Comparison of ENCODE assay signal across 8 mouse cellular contexts in the genomic region with DNA sequence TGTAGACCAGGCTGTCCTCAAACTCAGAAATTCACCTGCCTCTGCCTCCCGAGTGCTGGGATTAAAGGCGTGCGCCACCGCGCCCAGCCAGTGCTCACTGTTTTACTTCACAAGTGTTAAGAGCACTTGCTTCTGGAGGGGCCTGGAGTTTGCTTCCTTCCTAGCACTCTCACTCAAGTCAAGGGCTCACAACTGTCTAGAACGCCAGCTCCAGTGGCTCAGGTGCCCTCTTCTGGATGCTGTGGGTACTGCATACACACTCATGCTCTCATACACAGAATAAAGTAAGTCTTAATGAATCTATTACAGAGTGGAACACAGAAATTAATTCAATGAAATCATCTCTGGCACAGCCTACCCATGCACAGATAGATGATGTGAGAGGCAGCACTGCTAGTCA. TPM values are rescaled to one million over a fixed set of nuclear protein-coding genes. Genes with fewer than 3 reads are reported as not detected.
DNase-seq lines count a peak whose midpoint lies in the region; ATAC-seq and TF ChIP-seq lines count a peak whose summit lies in the region.

No protein-coding gene starts in this region.

- peaks cover 3% of the 10 kb centered on the region; the same call in 1 of the 2 replicates for H3K4me1 ChIP-seq in heart, embryonic 12.5 days (replicated peaks)
- H3K4me1 ChIP-seq in embryonic facial prominence, embryonic 10.5 days: no peaks in the 10 kb centered on the region
- no peaks in the 10 kb centered on the region for H3K4me1 ChIP-seq in kidney, postnatal 0 days (replicated peaks; ENCODE audit: insufficient read depth, low read length)
- H3K4me1 ChIP-seq in liver, embryonic 11.5 days (replicated peaks; ENCODE audit: control insufficient read depth, insufficient read depth, low read length): no peaks in the 10 kb centered on the region
- H3K4me1 ChIP-seq in neural tube, embryonic 11.5 days (ENCODE audit: control insufficient read depth, insufficient read depth, low read length): no peaks in the 10 kb centered on the region
- no peaks in the 10 kb centered on the region for H3K4me1 ChIP-seq in stomach, postnatal 0 days (replicated peaks; ENCODE audit: control insufficient read depth, insufficient read depth)

- H3K9me3 ChIP-seq in heart, embryonic 12.5 days (replicated peaks): no peaks in the 10 kb centered on the region
- no peaks in the 10 kb centered on the region for H3K9me3 ChIP-seq in embryonic facial prominence, embryonic 10.5 days
- no peaks in the 10 kb centered on the region for H3K9me3 ChIP-seq in kidney, postnatal 0 days (replicated peaks; ENCODE audit: low read length)
- H3K9me3 ChIP-seq in liver, embryonic 11.5 days (ENCODE audit: control insufficient read depth, low read length): no peaks in the 10 kb centered on the region
- H3K9me3 ChIP-seq in neural tube, embryonic 11.5 days (ENCODE audit: control insufficient read depth, low read length): no peaks in the 10 kb centered on the region
- no peaks in the 10 kb centered on the region for H3K9me3 ChIP-seq in stomach, postnatal 0 days (ENCODE audit: control insufficient read depth, low read length)

- H3K36me3 ChIP-seq in heart, embryonic 12.5 days: peaks cover 18% of the 10 kb centered on the region
- peaks cover 18% of the 10 kb centered on the region for H3K36me3 ChIP-seq in embryonic facial prominence, embryonic 10.5 days (replicated peaks)
- H3K36me3 ChIP-seq in kidney, postnatal 0 days (ENCODE audit: insufficient read depth, low read length): no peaks in the 10 kb centered on the region; the same call in 1 of the 2 replicates
- H3K36me3 ChIP-seq in liver, embryonic 11.5 days (ENCODE audit: control insufficient read depth, insufficient read depth, low read length): 0 out of 2 replicates have a peak, but pooled peaks cover 2% of the 10 kb centered on the region
- no peaks in the 10 kb centered on the region for H3K36me3 ChIP-seq in neural tube, embryonic 11.5 days (ENCODE audit: control insufficient read depth, insufficient read depth, low read length)
- no peaks in the 10 kb centered on the region for H3K36me3 ChIP-seq in stomach, postnatal 0 days (ENCODE audit: control insufficient read depth, insufficient read depth, low read length)

- no peak overlapping the region for H3K9ac ChIP-seq in heart, embryonic 12.5 days
- H3K9ac ChIP-seq in kidney, postnatal 0 days (ENCODE audit: low read depth, low read length): no peak overlapping the region
- no peak overlapping the region for H3K9ac ChIP-seq in liver, embryonic 11.5 days (ENCODE audit: low read depth, low read length)
- H3K9ac ChIP-seq in neural tube, embryonic 11.5 days (ENCODE audit: low read length): no peak overlapping the region
- no peak overlapping the region for H3K9ac ChIP-seq in stomach, postnatal 0 days (ENCODE audit: low read length)

- H3K27me3 ChIP-seq in heart, embryonic 12.5 days (replicated peaks): no peaks in the 10 kb centered on the region
- H3K27me3 ChIP-seq in embryonic facial prominence, embryonic 10.5 days (replicated peaks; ENCODE audit: low read depth, poor library complexity, severe bottlenecking): no peaks in the 10 kb centered on the region
- no peaks in the 10 kb centered on the region for H3K27me3 ChIP-seq in kidney, postnatal 0 days (ENCODE audit: insufficient read depth, low read length)
- H3K27me3 ChIP-seq in liver, embryonic 11.5 days (replicated peaks; ENCODE audit: control insufficient read depth, insufficient read depth, low read length): no peaks in the 10 kb centered on the region
- no peaks in the 10 kb centered on the region for H3K27me3 ChIP-seq in neural tube, embryonic 11.5 days (ENCODE audit: control insufficient read depth, insufficient read depth, low read length)
- H3K27me3 ChIP-seq in stomach, postnatal 0 days (ENCODE audit: control insufficient read depth, insufficient read depth, low read length): no peaks in the 10 kb centered on the region

- peak; percentile 42 to 88 for DNase-seq in heart, adult 18-20 months
- peak; percentile 77 for DNase-seq in embryonic facial prominence, embryonic 10.5 days (ENCODE audit: low spot score)
- peak; percentile 63 for DNase-seq in heart, adult 8-10 months (ENCODE audit: low spot score)
- peak; percentile 80 for DNase-seq in kidney, postnatal 0 days (ENCODE audit: low spot score)
- peak; percentile 61 for DNase-seq in liver, embryonic 11.5 days (ENCODE audit: low spot score)
- DNase-seq in neural tube, embryonic 11.5 days (ENCODE audit: low spot score): peak; percentile 75
- DNase-seq in stomach, postnatal 0 days (ENCODE audit: low spot score): peak; percentile 77

- no peak for TF ChIP-seq EP300 in stomach, postnatal 0 days (optimal IDR thresholded peaks at IDR 0.05)

- no peak for ATAC-seq in heart, embryonic 12.5 days (ENCODE audit: insufficient number of reproducible peaks, low FRiP score)
- ATAC-seq in kidney, postnatal 0 days (replicated peaks; ENCODE audit: low FRiP score, low read depth): peak; percentile 66
- peak; percentile 77 for ATAC-seq in liver, embryonic 11.5 days (replicated peaks; ENCODE audit: low FRiP score)
- ATAC-seq in neural tube, embryonic 11.5 days (ENCODE audit: insufficient read depth, low FRiP score, low TSS enrichment): peak; percentile 72; the same call in 1 of the 2 replicates
- ATAC-seq in stomach, postnatal 0 days (ENCODE audit: low FRiP score, low TSS enrichment): peak; percentile 76

- H3K4me3 ChIP-seq in heart, embryonic 12.5 days: no peak overlapping the region
- H3K4me3 ChIP-seq in embryonic facial prominence, embryonic 10.5 days: no peak overlapping the region
- no peak overlapping the region for H3K4me3 ChIP-seq in kidney, postnatal 0 days (replicated peaks; ENCODE audit: low read depth, low read length)
- H3K4me3 ChIP-seq in liver, embryonic 11.5 days (ENCODE audit: low read depth, low read length): no peak overlapping the region
- no peak overlapping the region for H3K4me3 ChIP-seq in neural tube, embryonic 11.5 days (ENCODE audit: low read depth, low read length)
- H3K4me3 ChIP-seq in stomach, postnatal 0 days (ENCODE audit: low read depth, low read length): no peak overlapping the region

- peak; percentile 87 for TF ChIP-seq CTCF in kidney, postnatal 0 days (IDR thresholded peaks at IDR 0.05; ENCODE audit: low read depth)
- peak; percentile 89 for TF ChIP-seq CTCF in stomach, postnatal 0 days (IDR thresholded peaks at IDR 0.05; ENCODE audit: low read depth)

- 51% methylated on average over 6 of the region's 6 CpGs for WGBS in heart, embryonic 12.5 days
- WGBS in embryonic facial prominence, embryonic 10.5 days: 58% methylated on average over 6 of the region's 6 CpGs
- WGBS in kidney, postnatal 0 days: 62% methylated on average over 6 of the region's 6 CpGs
- 55% methylated on average over 6 of the region's 6 CpGs for WGBS in liver, embryonic 11.5 days
- 53% methylated on average over 6 of the region's 6 CpGs for WGBS in neural tube, embryonic 11.5 days
- 60% methylated on average over 6 of the region's 6 CpGs for WGBS in stomach, postnatal 0 days

- H3K27ac ChIP-seq in heart, embryonic 12.5 days (ENCODE audit: poor library complexity, severe bottlenecking): no peak overlapping the region
- H3K27ac ChIP-seq in embryonic facial prominence, embryonic 10.5 days (replicated peaks): no peak overlapping the region
- no peak overlapping the region for H3K27ac ChIP-seq in kidney, postnatal 0 days
- no peak overlapping the region for H3K27ac ChIP-seq in liver, embryonic 11.5 days (ENCODE audit: low read depth, low read length)
- H3K27ac ChIP-seq in neural tube, embryonic 11.5 days (ENCODE audit: low read depth, low read length): no peak overlapping the region
- H3K27ac ChIP-seq in stomach, postnatal 0 days (replicated peaks): no peak overlapping the region

- H3K4me2 ChIP-seq in heart, embryonic 12.5 days: no peak overlapping the region
- no peak overlapping the region for H3K4me2 ChIP-seq in kidney, postnatal 0 days (ENCODE audit: low read length)
- no peak overlapping the region for H3K4me2 ChIP-seq in liver, embryonic 11.5 days
- no peak overlapping the region for H3K4me2 ChIP-seq in neural tube, embryonic 11.5 days (ENCODE audit: low read depth)
- no peak overlapping the region for H3K4me2 ChIP-seq in stomach, postnatal 0 days (replicated peaks; ENCODE audit: low read depth)

RNA-seq across cellular contexts. Expression of a gene that starts 44.8 kb away (rescaled TPM):
- total RNA-seq in heart, adult 18-20 months (2021): not detected
- not detected in 2 replicates for polyA plus RNA-seq in heart, embryonic 12.5 days (2016; fragmentation: Nextera tagmentation; extraction: Ambion mirVana)
- polyA plus RNA-seq in embryonic facial prominence, embryonic 10.5 days (2016; fragmentation: Nextera tagmentation; extraction: Ambion mirVana): 0.19 TPM in 1 of 2 replicates, not detected in the other
- total RNA-seq in heart, adult 8-10 months (2022): not detected
- polyA plus RNA-seq in kidney, postnatal 0 days (2015; fragmentation: Nextera tagmentation; extraction: Ambion mirVana): not detected in 2 replicates
- polyA plus RNA-seq in liver, embryonic 11.5 days (2014; fragmentation: Nextera tagmentation; extraction: Ambion mirVana): not detected in 2 replicates
- polyA plus RNA-seq in neural tube, embryonic 11.5 days (2014; fragmentation: Nextera tagmentation; extraction: Ambion mirVana): not detected in 2 replicates
- 0.28 TPM in 1 of 2 replicates, not detected in the other for polyA plus RNA-seq in stomach, postnatal 0 days (2015; fragmentation: Nextera tagmentation; extraction: Ambion mirVana)
